Mouse (Mus musculus) stomach, postnatal 0 days (tissue): ENCODE measurements around the gene Pou3f1. TPM values are rescaled to one million over a fixed set of nuclear protein-coding genes. Genes with fewer than 3 reads are reported as not detected.

Source experiments
- ATAC-seq: fragments of 200-750 bp; cut with Nextera tagmentation; 2 replicates; pipeline ENCODE4 v1.8.0; 2017; ENCODE audit not compliant: low FRiP score, low TSS enrichment
- DNase-seq: peaks from one replicate; pipeline ENCODE4 v3.0.0-alpha.2; 2016; ENCODE audit warnings: low spot score
- H3K27ac ChIP-seq: fragments of 300-500 bp; sonication (generic); replicated peaks from 2 replicates; pipeline ENCODE4 v1.5.1; 2014; ENCODE audit warnings: mild to moderate bottlenecking, control low read depth
- H3K27me3 ChIP-seq: fragments of 300-500 bp; sonication (generic); 2 replicates; pipeline ENCODE4 v1.6.1; 2014; ENCODE audit warnings: low read length; ENCODE audit not compliant: control insufficient read depth, insufficient read depth
- H3K36me3 ChIP-seq: fragments of 300-500 bp; sonication (generic); 2 replicates; pipeline ENCODE4 v1.6.1; 2014; ENCODE audit warnings: low read length, mixed read lengths; ENCODE audit not compliant: control insufficient read depth, insufficient read depth
- H3K4me1 ChIP-seq: fragments of 300-500 bp; sonication (generic); replicated peaks from 2 replicates; pipeline ENCODE4 v1.6.1; 2014; ENCODE audit warnings: antibody characterized with exemption; ENCODE audit not compliant: control insufficient read depth, insufficient read depth
- H3K4me2 ChIP-seq: fragments of 300-500 bp; sonication (generic); replicated peaks from 2 replicates; pipeline ENCODE4 v1.6.1; 2014; ENCODE audit warnings: low read depth, mild to moderate bottlenecking, control low read depth, moderate library complexity
- H3K4me3 ChIP-seq: fragments of 300-500 bp; sonication (generic); 2 replicates; pipeline ENCODE4 v1.5.1; 2014; ENCODE audit warnings: low read depth, low read length, control low read depth
- H3K9ac ChIP-seq: fragments of 300-500 bp; sonication (generic); 2 replicates; pipeline ENCODE4 v1.6.1; 2014; ENCODE audit warnings: mild to moderate bottlenecking, low read length, control low read depth, mixed read lengths
- H3K9me3 ChIP-seq: fragments of 300-500 bp; sonication (generic); 2 replicates; pipeline ENCODE4 v1.6.1; 2016; ENCODE audit warnings: low read length; ENCODE audit not compliant: control insufficient read depth
- CTCF ChIP-seq: IDR thresholded peaks from 2 replicates; pipeline ENCODE4 v1.5.1; 2016; ENCODE audit warnings: antibody characterized with exemption, low read depth, mild to moderate bottlenecking, moderate library complexity
- EP300 ChIP-seq: optimal IDR thresholded peaks from 2 replicates; pipeline ENCODE3; 2016; ENCODE audit warnings: antibody characterized with exemption
- whole genome bisulfite sequencing: fragments of 180-500 bp; shearing (Covaris S2); extraction: QIAGEN DNeasy Blood & Tissue Kit; methylation state at CpG from one replicate; pipeline ENCODE4 v1.1.7; 2014; 5-methylcytosine and 5-hydroxymethylcytosine counted together
- polyA plus RNA-seq: library from polyadenylated mRNA; unstranded; fragments of >200 nt; fragmentation: Nextera tagmentation; extraction: Ambion mirVana; gene quantifications from 2 replicates; pipeline ENCODE4 v1.2.1, GENCODE M21; 2015

Pou3f1 gene
- polyA plus RNA-seq, 1 experiment from 2014 or later = 0.13 TPM

- WGBS = under 1% methylated on average over 28 of the region's 61 CpGs
- Histone ChIP-seq H3K9me3 (no peaks in the 10 kb centered on the region), H3K27ac (no peak overlapping the region), H3K4me2 (peak overlapping the region; percentile 95), H3K9ac (no peak overlapping the region), H3K4me1 (peaks cover 8% of the 10 kb centered on the region; the same call in 1 of the 2 replicates), H3K27me3 (peaks cover 29% of the 10 kb centered on the region), H3K36me3 (no peaks in the 10 kb centered on the region), H3K4me3 (peak overlapping the region; percentile 56)
- no peak for DNase-seq
- ATAC-seq = peak; percentile 4; the same call in 1 of the 2 replicates
- no peak for TF ChIP-seq CTCF
- no peak for TF ChIP-seq EP300
Observed at GRCm38 (mm10) chr4:124657781-124658180, 1.2 kb downstream of the Pou3f1 start.

- no peak for DNase-seq
- Histone ChIP-seq H3K4me1 (peaks cover 8% of the 10 kb centered on the region; the same call in 1 of the 2 replicates), H3K36me3 (no peaks in the 10 kb centered on the region), H3K4me3 (peak overlapping the region; percentile 56), H3K9me3 (no peaks in the 10 kb centered on the region), H3K27me3 (peaks cover 29% of the 10 kb centered on the region), H3K4me2 (peak overlapping the region; percentile 95), H3K9ac (no peak overlapping the region), H3K27ac (no peak overlapping the region)
- under 1% methylated on average over 39 of the region's 39 CpGs for WGBS
- TF ChIP-seq EP300 (no peak), CTCF (no peak)
- no peak for ATAC-seq
Observed at GRCm38 (mm10) chr4:124658412-124658851, 1.8 kb downstream of the Pou3f1 start.

GRCm38 (mm10) chr4:124659251-124660217 is 2.9 kb downstream of the Pou3f1 start:
- DNase-seq (no peak), ATAC-seq (no peak)
- Histone ChIP-seq H3K9ac (no peak overlapping the region), H3K4me2 (no peak overlapping the region), H3K9me3 (no peaks in the 10 kb centered on the region), H3K4me1 (peaks cover 8% of the 10 kb centered on the region; the same call in 1 of the 2 replicates), H3K36me3 (no peaks in the 10 kb centered on the region), H3K27me3 (peaks cover 29% of the 10 kb centered on the region), H3K27ac (no peak overlapping the region), H3K4me3 (peak overlapping the region; percentile 18; the same call in 1 of the 2 replicates)
- 3% methylated on average over 66 of the region's 68 CpGs for WGBS
- TF ChIP-seq EP300 = no peak
- TF ChIP-seq CTCF = no peak

GRCm38 (mm10) chr4:124660603-124661002 is 4.0 kb downstream of the Pou3f1 start:
- 54% methylated on average over 3 of the region's 3 CpGs for WGBS
- Histone ChIP-seq H3K27ac (no peak overlapping the region), H3K4me1 (peaks cover 8% of the 10 kb centered on the region; the same call in 1 of the 2 replicates), H3K36me3 (no peaks in the 10 kb centered on the region), H3K4me2 (no peak overlapping the region), H3K27me3 (peaks cover 27% of the 10 kb centered on the region), H3K4me3 (no peak overlapping the region), H3K9ac (no peak overlapping the region), H3K9me3 (no peaks in the 10 kb centered on the region)
- ATAC-seq (no peak), DNase-seq (no peak)
- TF ChIP-seq EP300 = no peak
- no peak for TF ChIP-seq CTCF

- Histone ChIP-seq H3K4me3 (no peak overlapping the region), H3K4me2 (no peak overlapping the region), H3K9me3 (no peaks in the 10 kb centered on the region), H3K9ac (no peak overlapping the region), H3K36me3 (no peaks in the 10 kb centered on the region), H3K4me1 (peaks cover 3% of the 10 kb centered on the region; the same call in 1 of the 2 replicates), H3K27ac (no peak overlapping the region), H3K27me3 (peaks cover 20% of the 10 kb centered on the region)
- TF ChIP-seq CTCF (peak; percentile 69), EP300 (no peak)
- 28% methylated on average over 3 of the region's 3 CpGs for WGBS
- no peak for DNase-seq
- no peak for ATAC-seq
Observed at GRCm38 (mm10) chr4:124663034-124663433, 6.4 kb downstream of the Pou3f1 start.

- H3K36me3 ChIP-seq = no peaks in the 10 kb centered on the region
- peaks cover 14% of the 10 kb centered on the region for H3K27me3 ChIP-seq
- H3K4me2 ChIP-seq = no peak overlapping the region
- H3K4me3 ChIP-seq = no peak overlapping the region
- ATAC-seq (no peak), DNase-seq (no peak)
- TF ChIP-seq CTCF = no peak
- no peak for TF ChIP-seq EP300
- H3K27ac ChIP-seq = no peak overlapping the region
- no peak overlapping the region for H3K9ac ChIP-seq
- 72% methylated on average over 9 of the region's 9 CpGs for WGBS
- 0 out of 2 replicates have a peak, but pooled peaks cover 3% of the 10 kb centered on the region for H3K4me1 ChIP-seq
- no peaks in the 10 kb centered on the region for H3K9me3 ChIP-seq
Observed at GRCm38 (mm10) chr4:124664185-124664584, 7.6 kb downstream of the Pou3f1 start.
